Comparison of ENCODE assay signal across 23 mouse cellular contexts in the genomic region with DNA sequence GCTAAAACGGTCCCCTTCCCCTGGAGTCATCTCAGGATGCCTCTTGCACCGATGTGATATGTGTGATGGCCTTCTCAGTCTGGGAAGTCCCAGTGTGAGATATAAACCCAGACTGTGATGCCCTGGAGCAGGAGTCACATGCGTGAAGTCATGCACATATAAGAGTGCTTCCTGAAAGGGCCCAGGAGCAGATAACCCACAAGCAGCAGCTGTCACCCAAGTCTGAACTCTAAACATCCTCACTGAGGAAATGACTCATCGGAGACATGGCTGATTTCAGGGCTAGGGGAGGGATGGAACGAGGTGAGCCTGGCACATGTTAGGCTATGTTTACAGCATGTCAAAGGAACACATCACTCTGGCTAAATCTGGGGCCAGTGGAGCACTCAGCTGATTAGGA. TPM values are rescaled to one million over a fixed set of nuclear protein-coding genes. Genes with fewer than 3 reads are reported as not detected.
A peak's percentile ranks its signal among the peaks of the same experiment; 100 is the strongest.
DNase-seq lines count a peak whose midpoint lies in the region; ATAC-seq and TF ChIP-seq lines count a peak whose summit lies in the region.
"Had no signal": no experiment of that assay in that cellular context is flagged by ENCODE, and none has a peak within 500 bp of the region (broad histone marks: within the 10 kb centered on the region; RNA-seq: fewer than 3 reads in every experiment).

No protein-coding gene starts in this region.

- no peak for TF ChIP-seq POLR2A in bone marrow macrophage, adult 2 months (IDR thresholded peaks at IDR 0.05; ENCODE audit: borderline replicate concordance, low read depth, low read length)

- peaks cover 17% of the 10 kb centered on the region for H3K4me1 ChIP-seq in heart, embryonic 11.5 days (ENCODE audit: control insufficient read depth, insufficient read depth, low read length)
- peaks cover 5% of the 10 kb centered on the region; the same call in 1 of the 2 replicates for H3K4me1 ChIP-seq in bone marrow macrophage, adult 2 months (ENCODE audit: control insufficient read depth, insufficient read depth, low read length)
- H3K4me1 ChIP-seq in midbrain, embryonic 11.5 days (ENCODE audit: control insufficient read depth, insufficient read depth, low read length) = no peaks in the 10 kb centered on the region
- H3K4me1 ChIP-seq: limb, embryonic 12.5 days; lung, embryonic 15.5 days had no signal

- no peak overlapping the region for H3K4me3 ChIP-seq in heart, embryonic 11.5 days (ENCODE audit: low read depth, low read length)
- H3K4me3 ChIP-seq in bone marrow macrophage, adult 2 months (ENCODE audit: insufficient read depth, low read length) = no peak overlapping the region
- H3K4me3 ChIP-seq in midbrain, embryonic 11.5 days (ENCODE audit: low read depth, low read length) = no peak overlapping the region
- H3K4me3 ChIP-seq: hindbrain, embryonic 10.5 days; limb, embryonic 12.5 days; lung, embryonic 15.5 days had no signal

- peak; percentile 65; the same call in 1 of the 2 replicates for ATAC-seq in heart, embryonic 11.5 days (replicated peaks; ENCODE audit: insufficient number of reproducible peaks, low FRiP score, low TSS enrichment)
- ATAC-seq in midbrain, embryonic 11.5 days (ENCODE audit: low FRiP score) = no peak

- no peaks in the 10 kb centered on the region for H3K36me3 ChIP-seq in heart, embryonic 11.5 days (ENCODE audit: control insufficient read depth, insufficient read depth, low read length)
- no peaks in the 10 kb centered on the region for H3K36me3 ChIP-seq in midbrain, embryonic 11.5 days (ENCODE audit: control insufficient read depth, insufficient read depth, low read length)
- H3K36me3 ChIP-seq: hindbrain, embryonic 10.5 days; limb, embryonic 12.5 days; lung, embryonic 15.5 days had no signal

- no peaks in the 10 kb centered on the region for H3K27me3 ChIP-seq in heart, embryonic 11.5 days (ENCODE audit: control insufficient read depth, insufficient read depth, low read length)
- H3K27me3 ChIP-seq in midbrain, embryonic 11.5 days (ENCODE audit: control insufficient read depth, insufficient read depth, low read length) = no peaks in the 10 kb centered on the region
- H3K27me3 ChIP-seq: limb, embryonic 12.5 days; lung, embryonic 15.5 days had no signal

- TF ChIP-seq CTCF in bone marrow macrophage, adult 2 months (IDR thresholded peaks at IDR 0.05; ENCODE audit: low read depth, low read length) = no peak

- no peaks in the 10 kb centered on the region for H3K9me3 ChIP-seq in heart, embryonic 11.5 days (replicated peaks; ENCODE audit: control insufficient read depth, low read length)
- no peaks in the 10 kb centered on the region for H3K9me3 ChIP-seq in midbrain, embryonic 11.5 days (ENCODE audit: control insufficient read depth, low read length)
- H3K9me3 ChIP-seq: hindbrain, embryonic 10.5 days; lung, embryonic 15.5 days had no signal

- H3K9ac ChIP-seq in heart, embryonic 11.5 days (ENCODE audit: low read depth, low read length) = no peak overlapping the region
- no peak overlapping the region for H3K9ac ChIP-seq in midbrain, embryonic 11.5 days (ENCODE audit: low read length)
- H3K9ac ChIP-seq: limb, embryonic 12.5 days; lung, embryonic 15.5 days had no signal

- 19% methylated on average over 5 of the region's 5 CpGs for WGBS in heart, embryonic 11.5 days (ENCODE audit: insufficient replicate concordance)
- WGBS in midbrain, embryonic 11.5 days = 78% methylated on average over 5 of the region's 5 CpGs

- no peak overlapping the region; the same call in 1 of the 2 replicates for H3K27ac ChIP-seq in heart, embryonic 11.5 days (ENCODE audit: low read depth, low read length)
- peak overlapping the region; percentile 19; the same call in 1 of the 2 replicates for H3K27ac ChIP-seq in bone marrow macrophage, adult 2 months (ENCODE audit: insufficient read depth, low read depth, low read length)
- H3K27ac ChIP-seq in midbrain, embryonic 11.5 days (ENCODE audit: low read depth, low read length) = no peak overlapping the region
- H3K27ac ChIP-seq: hindbrain, embryonic 10.5 days; limb, embryonic 12.5 days; lung, embryonic 15.5 days had no signal

- no peak overlapping the region for H3K4me2 ChIP-seq in heart, embryonic 11.5 days
- H3K4me2 ChIP-seq in midbrain, embryonic 11.5 days = no peak overlapping the region
- H3K4me2 ChIP-seq: limb, embryonic 12.5 days; lung, embryonic 15.5 days had no signal

- intact Hi-C loops in heart, postnatal 25 days (cut with DNase I) = no loop called here

- DNase-seq in heart, postnatal 25 days (ENCODE audit: low spot score) = no peak
- peak; percentile 66 for DNase-seq in retina, postnatal 1 day
- no peak for DNase-seq in retina, embryonic 14.5 days (ENCODE audit: low spot score)
- no peak for DNase-seq in ovary, postnatal 14 days (ENCODE audit: low spot score)
- DNase-seq in ovary, adult 18-20 months (ENCODE audit: low spot score) = no peak
- DNase-seq in midbrain, embryonic 11.5 days (ENCODE audit: low spot score, missing footprints) = no peak
- DNase-seq: cerebellum, postnatal 10 days; embryo, embryonic 11 days; gastrocnemius, postnatal 25 days; kidney, adult 18-20 months; kidney, postnatal 14 days; midbrain, embryonic 14.5 days; right cerebral cortex, postnatal 14 days had no signal

RNA-seq across cellular contexts. Expression of a gene that starts 27.9 kb away (rescaled TPM):
- polyA plus RNA-seq in heart, embryonic 11.5 days (2014; fragmentation: Nextera tagmentation; extraction: Ambion mirVana) = 0.13 TPM in 1 of 2 replicates, not detected in the other
- not detected for total RNA-seq in heart, postnatal 25 days (2021)
- polyA plus RNA-seq in bone marrow macrophage, adult 2 months (2012; ENCODE audit: insufficient read depth, insufficient read length, missing spikeins) = not detected in 2 replicates
- polyA plus RNA-seq in midbrain, embryonic 11.5 days (2014; fragmentation: Nextera tagmentation; extraction: Ambion mirVana) = 0.06 TPM in 1 of 2 replicates, not detected in the other
- total RNA-seq: adrenal gland, postnatal 4 days; gastrocnemius, postnatal 25 days; megakaryocyte progenitor cell, adult 5-6 weeks had no signal
- polyA plus RNA-seq: forebrain, embryonic 11.5 days; hindbrain, embryonic 10.5 days; limb, embryonic 12.5 days; lung, embryonic 15.5 days; stomach, embryonic 16.5 days; thymus, postnatal 0 days had no signal
